Mouse (Mus musculus): ENCODE results near the gene Gm11541. TPM values are rescaled to one million over a fixed set of nuclear protein-coding genes. Genes with fewer than 3 reads are reported as not detected.

Gm11541 gene
- total RNA-seq, 2 experiments from 2014 or later = not detected

Other genes with a start within 250 kb of the Gm11541 start
- 10 to 100 TPM; 72.0 to 86.1 TPM for gene Cacna1g, start 230.3 kb downstream of the Gm11541 start, total RNA-seq (2021)
- gene Spata20, start 218.3 kb downstream of the Gm11541 start, total RNA-seq (2021) = not detected
- gene Epn3, start 204.5 kb downstream of the Gm11541 start, total RNA-seq (2021) = 1 to 10 TPM in 1 of 2 experiments, under 1 TPM in 1; 0.84 to 2.0 TPM
- gene Mycbpap, start 182.8 kb downstream of the Gm11541 start, total RNA-seq (2021) = 1 to 10 TPM; 5.7 to 7.8 TPM
- gene Rsad1, start 155.2 kb downstream of the Gm11541 start, total RNA-seq (2021) = 10 to 100 TPM; 10.5 to 13.4 TPM
- not detected for gene Chad, start 139.5 kb downstream of the Gm11541 start, total RNA-seq (2021)
- 10 to 100 TPM; 14.1 to 14.9 TPM for gene Acsf2, start 102.6 kb downstream of the Gm11541 start, total RNA-seq (2021)
- 10 to 100 TPM; 96.2 to 98.0 TPM for gene Lrrc59, start 74.7 kb downstream of the Gm11541 start, total RNA-seq (2021)
- gene Mrpl27, start 50.7 kb downstream of the Gm11541 start, total RNA-seq (2021) = 10 to 100 TPM; 70.9 to 73.3 TPM
- gene Eme1, start 50.5 kb downstream of the Gm11541 start, total RNA-seq (2021) = not detected
- 10 to 100 TPM; 20.7 to 22.6 TPM for gene Xylt2, start 27.0 kb downstream of the Gm11541 start, total RNA-seq (2021)
- gene Cdc34b, start 37.3 kb upstream of the Gm11541 start, total RNA-seq (2021) = under 1 TPM in 1 of 2 experiments, not detected in 1; 0.75 TPM
- not detected for gene Tmem92, start 78.2 kb upstream of the Gm11541 start, total RNA-seq (2021)
- 10 to 100 TPM in 1 of 2 experiments, 1 to 10 TPM in 1; 8.8 to 11.2 TPM for gene Col1a1, start 231.7 kb upstream of the Gm11541 start, total RNA-seq (2021)

Measured in left cerebral cortex, adult 18-20 months (tissue).